Mouse (Mus musculus) kidney, adult 8-10 months (tissue): Measurements from ENCODE around the gene Clcn1.

Experiments
- DNase-seq, 2 experiments: peaks; one replicate each; pipeline ENCODE4 v3.0.0; 2022

Gene Clcn1

DNA sequence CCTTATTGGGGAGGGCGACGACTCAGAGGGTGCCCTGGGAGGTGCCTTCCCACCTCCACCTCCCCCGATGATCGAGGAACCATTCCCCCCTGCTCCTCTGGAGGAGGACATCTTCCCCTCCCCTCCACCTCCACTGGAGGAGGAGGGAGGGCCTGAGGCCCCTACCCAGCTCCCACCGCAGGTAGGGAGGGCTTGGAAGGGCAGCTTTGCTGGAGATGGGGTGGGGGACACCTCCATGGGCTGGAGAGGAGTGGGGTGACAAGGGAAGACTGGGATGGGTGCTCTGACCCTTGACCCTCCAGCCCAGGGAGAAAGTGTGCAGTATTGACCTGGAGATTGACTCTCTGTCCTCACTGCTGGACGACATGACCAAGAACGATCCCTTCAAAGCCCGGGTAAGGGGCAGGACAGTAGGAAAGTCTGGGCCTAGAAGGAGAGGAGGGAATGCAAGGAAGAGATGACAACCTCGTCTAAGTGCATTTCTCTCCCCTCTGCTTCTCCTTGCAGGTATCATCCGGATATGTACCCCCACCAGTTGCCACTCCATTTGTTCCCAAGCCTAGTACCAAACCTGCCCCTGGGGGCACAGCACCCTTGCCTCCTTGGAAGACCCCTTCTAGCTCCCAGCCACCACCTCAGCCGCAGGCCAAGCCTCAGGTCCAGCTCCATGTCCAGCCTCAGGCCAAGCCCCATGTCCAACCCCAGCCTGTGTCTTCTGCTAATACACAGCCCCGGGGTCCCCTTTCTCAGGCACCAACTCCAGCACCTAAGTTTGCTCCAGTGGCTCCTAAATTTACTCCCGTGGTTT, 64.7 kb downstream of the Clcn1 start:
- no peak for DNase-seq

DNA sequence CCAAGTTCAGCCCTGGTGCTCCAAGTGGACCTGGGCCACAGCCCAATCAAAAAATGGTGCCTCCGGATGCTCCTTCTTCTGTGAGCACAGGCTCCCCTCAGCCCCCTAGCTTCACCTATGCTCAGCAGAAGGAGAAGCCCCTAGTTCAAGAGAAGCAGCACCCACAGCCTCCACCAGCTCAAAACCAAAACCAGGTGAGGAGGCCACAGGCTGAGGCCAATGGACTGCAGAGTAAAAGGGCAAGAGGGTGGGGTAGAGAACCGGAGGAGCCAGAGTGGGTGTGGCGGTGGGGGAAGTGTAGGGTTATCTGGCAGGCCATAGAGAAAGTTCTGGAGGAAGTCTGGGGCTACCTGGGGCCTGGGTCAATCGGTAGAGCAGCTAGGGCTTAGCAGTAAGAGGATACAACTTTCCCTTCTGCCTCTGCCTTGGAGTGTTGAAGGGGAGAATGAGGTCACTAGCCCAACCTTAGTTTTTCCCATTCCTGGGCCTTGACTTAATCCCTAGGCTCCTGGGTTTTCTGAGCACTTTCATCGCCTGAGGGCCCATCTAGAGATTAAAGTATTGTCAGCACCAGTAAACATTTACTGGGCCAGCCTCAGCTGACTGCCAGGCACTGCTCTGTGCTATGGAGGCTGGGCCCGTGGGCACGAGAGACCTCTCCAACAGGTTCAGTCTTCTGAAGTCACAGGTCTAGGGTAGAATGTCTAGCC, 65.4 kb downstream of the Clcn1 start:
- no peak for DNase-seq

DNA sequence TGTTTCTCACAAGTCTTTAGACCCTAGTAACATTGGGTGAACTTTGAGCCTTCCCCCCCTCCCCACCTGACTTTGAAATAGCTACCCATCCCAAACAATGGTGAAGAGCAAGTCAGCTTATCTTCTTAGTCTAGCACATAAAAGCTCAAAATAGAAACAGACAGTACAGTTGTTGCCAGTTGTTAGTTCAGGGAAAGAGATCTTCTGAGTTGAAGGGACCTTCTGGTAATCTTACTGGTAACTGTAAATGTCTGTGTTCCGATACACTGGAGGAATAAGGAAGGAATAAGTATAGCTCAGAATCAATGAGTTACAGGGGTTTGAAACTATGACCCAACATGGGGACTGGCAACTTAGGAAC, 66.0 kb downstream of the Clcn1 start:
- no peak for DNase-seq

DNA sequence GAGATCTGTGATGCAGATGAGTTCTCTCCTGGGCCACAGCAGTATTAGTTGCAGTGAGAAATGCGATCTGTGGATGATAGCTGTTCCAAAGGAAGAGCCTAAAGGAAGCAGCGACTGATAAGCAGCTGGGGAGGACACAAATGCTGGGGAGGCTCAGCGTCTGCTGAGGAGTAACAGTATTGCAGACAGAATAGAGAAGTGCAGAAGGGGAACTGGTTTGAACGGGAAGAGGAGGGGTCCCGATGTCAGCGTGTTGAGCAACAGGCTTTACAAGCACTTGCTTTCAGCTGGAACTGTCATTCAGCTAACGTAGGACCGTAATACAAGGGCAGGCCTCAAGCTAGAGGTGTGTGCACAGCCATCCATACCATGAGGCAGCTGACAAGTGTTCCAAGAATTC, 66.7 kb downstream of the Clcn1 start:
- DNase-seq, result no peak

DNA sequence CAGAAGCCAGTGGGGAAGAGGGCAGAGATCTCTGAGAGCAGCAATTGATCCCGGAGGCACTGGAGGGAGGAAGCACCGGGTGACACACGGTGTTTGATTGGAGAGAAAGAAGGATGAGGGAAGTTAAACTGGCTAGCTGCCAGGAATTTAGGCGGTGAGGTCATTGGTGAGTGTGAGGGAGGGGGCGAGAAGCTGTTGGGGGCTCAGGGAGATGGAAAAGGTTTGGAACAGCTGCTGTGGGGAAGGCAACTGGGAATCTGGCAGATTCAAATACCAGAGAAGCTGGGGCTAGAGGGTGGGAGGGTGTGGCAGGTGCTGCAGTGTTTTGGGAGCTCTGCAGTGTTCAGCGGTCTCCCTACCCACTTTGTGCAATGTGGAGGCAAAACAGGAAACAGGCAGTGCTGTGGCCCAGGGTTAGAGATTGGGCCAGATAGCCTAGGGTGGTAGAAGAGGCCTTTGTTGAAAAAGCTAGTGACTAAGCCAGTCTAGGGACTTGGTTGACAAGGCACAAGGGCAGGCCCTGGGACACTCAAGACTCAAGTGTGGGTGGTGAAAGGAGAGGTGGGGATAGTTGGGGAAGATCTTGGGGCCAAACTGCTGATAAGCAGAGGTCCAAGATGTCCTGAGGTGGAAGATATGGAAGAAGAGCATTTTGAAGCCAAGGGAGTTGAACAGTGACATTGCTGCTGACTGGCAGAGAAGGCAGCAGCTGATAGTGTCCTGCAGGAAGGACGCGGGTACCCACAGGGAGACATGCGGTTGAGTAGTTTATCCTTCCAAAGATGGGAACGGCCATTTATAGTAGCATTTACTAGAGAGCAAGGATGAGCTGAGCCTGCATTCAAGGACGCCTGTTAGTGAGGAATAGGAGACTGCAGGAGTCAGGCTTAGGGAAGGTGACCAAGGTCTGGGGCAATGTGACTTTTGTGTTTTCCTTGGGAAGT, 67.9 kb downstream of the Clcn1 start:
- DNase-seq, result no peak

DNA sequence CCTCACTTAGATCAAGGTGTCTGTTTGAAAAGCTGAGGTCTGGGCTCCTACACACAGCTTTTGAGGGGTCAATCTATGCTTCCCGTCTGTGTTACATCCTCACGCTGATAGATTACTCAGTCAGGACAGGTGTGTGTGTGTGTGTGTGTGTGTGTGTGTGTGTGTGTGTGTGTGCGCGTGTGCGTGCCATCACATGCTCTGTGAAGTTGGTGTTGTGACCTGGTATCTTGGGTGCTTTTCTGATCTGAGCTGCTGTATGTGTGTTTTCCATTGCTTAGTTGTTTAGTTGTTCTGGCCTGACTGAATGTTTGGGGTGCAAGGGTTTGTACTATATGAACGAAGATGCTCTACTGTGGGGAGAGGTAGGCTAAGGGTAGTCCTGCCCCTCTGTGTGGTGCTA, 68.9 kb downstream of the Clcn1 start:
- no peak for DNase-seq

DNA sequence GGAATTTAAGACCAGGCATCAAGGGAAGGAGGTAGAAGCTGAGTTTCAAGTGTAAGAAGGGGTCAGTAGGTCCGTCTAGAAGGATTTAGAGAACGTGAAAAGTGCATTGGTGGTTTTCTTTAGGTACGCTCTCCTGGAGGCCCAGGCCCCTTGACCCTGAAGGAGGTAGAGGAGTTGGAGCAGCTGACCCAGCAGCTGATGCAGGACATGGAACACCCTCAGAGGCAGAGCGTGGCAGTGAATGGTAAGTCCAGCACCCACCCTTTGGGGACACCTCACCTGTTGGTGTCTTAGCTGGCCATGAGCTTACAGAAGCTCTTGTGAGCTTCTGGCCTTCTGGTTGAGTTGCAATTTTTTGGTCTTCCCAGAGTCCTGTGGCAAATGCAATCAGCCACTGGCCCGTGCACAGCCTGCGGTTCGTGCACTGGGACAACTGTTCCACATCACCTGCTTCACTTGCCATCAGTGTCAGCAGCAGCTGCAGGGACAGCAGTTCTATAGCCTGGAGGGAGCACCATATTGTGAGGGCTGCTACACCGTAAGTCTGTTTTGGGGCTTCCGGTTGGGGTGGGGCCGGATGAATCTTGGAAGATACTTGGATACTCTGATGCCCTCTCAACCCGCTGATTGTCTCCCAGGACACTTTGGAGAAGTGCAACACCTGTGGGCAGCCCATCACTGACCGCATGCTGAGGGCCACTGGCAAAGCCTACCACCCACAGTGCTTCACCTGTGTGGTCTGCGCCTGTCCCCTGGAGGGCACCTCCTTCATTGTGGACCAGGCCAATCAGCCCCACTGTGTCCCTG, 69.5 kb downstream of the Clcn1 start:
- DNase-seq, result no peak

DNA sequence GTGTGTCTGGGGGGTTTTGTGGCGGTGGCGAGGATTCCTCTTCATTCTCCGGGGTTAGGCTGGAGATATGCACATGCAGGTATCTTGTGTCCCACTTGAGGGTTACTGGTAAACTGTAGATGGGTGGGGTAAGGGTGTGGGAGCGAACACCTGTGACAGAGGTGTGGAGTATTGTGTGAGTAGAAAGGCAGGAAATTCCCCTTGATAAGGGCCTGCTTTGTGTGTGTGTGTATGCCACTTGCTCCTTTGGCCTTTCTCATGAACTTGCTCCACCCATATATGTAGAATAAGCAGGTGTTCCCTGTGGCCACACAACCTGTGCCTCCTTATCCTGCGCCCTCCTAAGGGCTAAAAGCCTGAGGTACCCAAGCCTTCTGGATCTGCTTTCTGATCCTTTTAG, 70.4 kb downstream of the Clcn1 start:
- no peak for DNase-seq

DNA sequence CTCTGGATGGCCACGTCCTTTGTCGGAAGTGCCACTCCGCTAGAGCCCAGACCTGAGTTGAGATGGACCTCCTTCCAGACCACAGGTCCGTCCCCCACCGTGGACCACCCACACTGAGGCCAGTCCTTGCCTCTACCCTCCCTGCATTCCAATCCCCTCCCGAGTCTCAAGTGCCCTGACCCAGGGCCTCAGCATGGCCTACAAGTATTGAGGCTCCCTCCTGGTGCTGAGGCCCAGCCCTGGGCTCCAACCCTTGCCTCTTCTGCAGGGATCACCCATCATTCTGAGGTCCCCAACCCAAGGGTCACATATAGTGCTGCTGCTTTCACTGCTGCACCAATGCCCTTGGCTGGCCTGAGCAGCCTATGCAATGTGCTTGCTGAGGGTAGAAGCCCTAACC, 71.4 kb downstream of the Clcn1 start:
- no peak for DNase-seq

DNA sequence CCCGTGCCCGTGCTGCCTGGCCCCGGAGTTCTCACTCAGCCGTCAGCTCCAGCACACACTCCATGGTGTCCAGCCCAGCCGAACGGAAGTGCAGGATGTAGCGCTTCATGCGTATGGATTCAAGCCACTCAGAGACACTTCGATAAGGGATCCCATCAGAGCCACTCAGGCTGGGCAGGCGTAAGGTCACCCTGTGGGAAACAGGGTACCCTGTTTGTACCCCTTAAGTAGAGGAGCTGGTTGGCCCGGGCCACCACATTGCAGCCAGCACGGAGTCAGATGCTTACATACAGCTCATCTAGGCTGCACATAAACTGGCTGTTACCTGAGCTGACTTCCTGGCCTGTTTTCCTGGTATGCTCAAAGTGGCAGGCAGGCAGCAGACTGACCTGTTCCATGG, 72.4 kb downstream of the Clcn1 start:
- DNase-seq, result no peak

DNA sequence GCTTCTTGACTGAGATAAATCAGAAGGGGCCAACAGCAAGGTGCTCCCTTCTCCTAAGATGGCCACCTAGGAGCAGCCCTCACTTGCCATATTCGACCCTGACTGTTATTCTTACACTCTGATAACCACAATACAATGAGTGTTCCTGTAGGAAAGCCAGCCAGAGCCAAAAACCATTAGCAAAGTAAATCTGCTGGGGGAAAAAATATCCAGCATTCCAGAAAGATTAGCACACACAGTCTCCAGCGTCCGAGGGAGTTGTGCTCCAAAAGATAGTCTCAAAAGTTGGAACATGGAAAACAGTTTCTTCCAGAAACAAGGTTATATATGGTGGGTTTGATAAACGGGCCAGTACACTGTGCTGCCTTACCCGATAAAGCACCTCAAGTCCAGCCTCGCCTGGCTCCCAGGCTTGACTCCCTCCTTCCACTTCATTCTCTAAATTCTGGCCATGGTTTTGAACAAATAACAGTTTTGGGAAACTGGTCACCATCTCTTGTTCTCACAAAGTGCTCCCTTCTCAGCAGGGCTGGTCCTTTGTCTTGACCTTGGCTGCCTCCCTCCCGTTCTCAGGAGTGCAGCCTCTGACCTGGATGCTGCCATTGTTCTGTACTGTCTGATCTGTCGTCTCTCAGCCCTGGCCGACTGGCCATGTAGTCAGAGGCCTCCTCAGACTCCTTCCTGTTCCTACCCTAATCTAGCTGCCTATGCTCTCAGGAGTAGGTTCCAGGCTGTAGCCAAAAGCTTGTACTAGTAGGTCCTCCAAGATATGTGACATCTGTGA, 73.1 kb downstream of the Clcn1 start:
- DNase-seq, result no peak

DNA sequence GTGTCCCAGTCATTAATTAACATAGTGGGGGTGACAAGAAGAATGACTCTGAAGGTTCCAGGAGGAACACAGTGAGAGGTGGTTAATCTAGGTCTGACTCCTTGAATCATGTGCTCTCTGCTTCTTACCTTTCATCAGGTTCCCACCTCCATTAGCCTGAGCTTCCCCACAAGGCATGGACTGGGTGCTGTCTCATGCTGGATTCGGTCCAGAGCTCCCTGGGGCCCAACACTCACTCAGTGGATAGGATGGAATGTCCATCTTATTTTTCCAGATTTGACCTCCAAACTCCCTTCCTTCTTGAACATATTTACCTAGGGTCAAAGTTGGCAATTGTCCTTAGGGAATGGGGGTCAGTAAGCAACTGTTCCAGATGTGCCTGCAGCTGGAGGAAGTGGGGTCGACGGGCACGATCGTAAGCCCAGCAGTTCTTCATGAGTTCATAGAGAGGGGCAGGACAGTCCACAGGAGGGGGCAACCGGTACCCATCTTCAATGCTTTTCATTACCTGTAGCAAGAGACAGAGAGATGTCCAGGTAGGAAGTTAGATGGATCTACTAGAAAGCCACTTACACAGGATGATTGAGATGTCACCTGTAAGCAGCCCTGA, 73.9 kb downstream of the Clcn1 start:
- DNase-seq, result no peak

DNA sequence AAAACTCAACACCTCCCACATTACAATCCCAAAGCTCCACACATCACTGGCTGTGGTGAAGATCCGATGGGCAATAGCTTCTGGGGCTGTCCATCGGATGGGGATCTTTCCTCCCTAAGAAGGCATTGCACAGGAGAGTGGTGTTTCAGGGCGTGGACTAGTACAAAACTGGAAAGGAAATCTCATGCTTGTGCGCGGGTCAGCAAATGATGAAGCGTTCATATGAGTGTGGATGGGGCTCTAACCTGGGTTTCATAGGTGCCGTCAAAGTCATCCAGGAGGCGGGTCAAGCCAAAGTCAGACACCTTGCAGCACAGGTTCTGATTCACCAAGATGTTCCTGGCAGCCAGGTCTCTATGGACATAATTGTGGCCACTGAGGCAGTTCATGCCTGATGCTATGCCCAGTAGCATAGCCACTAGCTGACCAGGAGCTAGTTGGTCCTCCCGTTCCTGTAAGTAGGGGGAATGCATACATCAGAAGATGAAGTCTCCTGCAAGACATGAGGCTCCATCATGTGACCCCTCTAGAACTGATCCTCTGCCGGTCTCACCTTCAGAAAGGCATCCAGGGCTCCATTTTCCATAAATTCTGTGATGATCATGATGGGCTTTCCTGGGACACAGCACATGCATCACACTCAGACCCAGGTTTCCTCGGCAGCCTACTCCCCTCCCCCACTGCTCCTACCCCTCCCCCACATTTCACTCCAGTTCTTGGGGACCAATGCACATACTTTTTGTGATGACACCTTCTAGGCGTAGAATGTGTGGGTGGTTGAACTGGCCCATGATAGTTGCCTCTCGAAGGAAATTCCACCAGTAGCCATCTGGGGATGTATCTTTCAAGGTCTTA, 74.8 kb downstream of the Clcn1 start:
- DNase-seq, result no peak

DNA sequence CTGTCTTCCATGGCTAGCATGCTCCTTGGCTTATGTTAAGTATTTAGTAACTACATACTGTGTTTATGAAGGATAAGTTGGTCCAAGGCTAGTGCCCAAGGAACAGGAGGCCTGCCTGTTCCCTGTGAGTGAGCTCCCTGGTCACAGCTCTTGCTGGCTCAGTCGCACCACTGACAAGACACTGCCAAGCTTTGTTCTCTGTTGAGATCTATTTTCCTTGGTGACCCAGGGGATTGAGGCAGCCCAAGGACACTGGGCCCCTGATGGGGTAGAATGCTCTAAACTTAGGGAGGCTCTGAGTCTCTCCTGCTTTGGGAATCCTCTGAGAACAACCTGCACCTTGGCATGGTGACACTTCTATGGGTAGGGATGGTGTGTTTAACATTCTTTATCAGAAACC, 75.6 kb downstream of the Clcn1 start:
- DNase-seq, result no peak

DNA sequence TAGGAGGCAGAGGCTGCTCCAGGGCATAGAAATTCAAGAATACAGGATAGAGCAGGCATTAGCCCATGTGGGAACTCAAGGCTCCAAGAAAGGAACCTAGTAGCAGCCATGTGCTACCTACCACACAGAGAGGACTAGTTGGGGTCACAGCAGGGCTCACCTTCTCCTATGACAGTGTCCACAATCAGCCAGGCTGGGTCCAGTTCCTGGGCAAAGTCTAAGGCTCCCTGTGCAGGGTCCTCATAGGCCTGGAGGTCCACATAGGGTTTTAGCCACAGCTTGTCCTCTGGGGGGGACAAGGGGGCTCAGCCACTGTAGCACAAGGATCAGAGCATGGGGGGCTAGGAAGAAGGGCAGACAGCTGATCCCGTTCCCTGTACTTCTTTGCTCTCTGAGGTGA, 76.0 kb downstream of the Clcn1 start:
- DNase-seq, result no peak

DNA sequence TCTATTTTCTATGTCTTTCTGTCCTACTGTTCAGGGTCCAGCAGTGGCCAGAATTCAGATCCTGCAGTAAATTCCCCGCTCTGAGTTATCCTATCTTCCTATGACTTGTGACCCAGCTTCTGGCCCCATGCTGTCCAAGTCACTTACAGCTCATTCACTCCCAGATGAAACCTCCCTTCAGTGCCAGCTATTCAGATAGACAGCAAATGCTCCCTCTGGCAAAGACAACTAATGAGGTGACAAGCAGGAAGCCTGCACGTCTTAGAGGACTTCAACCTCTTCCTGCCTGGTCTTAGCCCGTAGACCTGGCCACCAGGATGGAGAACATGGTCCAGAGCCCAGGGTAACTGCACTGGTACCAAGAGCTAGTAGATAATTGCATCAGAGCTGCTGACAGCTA, 76.5 kb downstream of the Clcn1 start:
- DNase-seq, result no peak

DNA sequence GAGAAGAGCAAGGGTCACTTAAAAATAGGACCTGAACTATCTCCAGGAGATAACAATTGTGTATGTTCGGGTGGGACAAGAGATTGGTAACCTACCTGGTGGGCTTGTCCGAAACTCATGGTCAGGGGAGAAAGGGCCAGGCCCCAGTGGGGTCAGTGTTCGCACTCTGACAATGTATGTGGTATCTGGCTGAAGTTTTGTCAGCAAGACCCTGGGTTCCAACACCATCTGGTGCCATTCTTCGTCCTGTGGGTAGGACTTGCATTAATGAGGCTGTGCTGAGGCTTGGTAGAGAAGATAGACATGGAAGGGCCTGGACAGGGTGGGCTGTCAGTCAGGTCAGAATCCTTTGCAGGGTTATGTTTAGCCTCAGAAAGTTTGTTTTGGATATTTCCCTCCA, 77.6 kb downstream of the Clcn1 start:
- no peak for DNase-seq

DNA sequence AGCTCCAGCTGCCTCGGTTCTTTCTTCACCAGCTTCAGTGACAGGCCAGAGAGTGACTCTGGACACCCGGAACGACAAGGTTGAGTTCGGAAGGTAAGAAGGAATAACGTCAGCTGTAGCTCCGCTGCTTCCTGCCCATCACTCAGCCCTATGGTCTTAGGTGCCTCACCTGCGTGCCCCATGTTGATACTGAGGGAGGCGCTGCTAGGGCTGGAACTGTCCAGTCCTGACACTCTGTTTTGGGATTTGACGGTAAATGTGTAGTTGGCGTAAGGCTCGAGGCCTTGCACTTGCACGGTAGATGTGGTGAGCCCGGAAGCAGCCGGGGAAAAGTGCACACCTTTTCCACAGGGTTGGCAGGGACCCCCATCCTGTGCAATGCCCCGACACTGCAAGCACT, 78.1 kb downstream of the Clcn1 start:
- no peak for DNase-seq

DNA sequence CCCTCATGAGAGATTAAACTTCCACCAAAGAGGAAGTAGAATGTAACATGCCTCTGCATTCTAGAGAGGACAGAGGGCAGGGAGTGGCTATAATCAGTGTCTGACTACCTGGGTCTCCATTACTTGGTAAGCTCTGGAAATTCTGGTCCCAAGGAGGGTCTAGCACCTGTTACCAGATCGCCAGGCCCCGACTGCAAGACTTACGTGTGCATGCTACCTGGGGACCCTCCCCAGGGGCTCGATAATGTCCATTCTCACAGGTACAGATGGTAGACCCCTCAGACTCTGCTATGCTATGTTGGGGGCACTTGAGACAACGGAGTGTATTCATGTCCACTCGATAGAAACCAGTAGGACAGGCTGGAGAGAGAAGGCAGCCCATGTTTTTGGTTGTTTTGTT, 78.7 kb downstream of the Clcn1 start:
- no peak for DNase-seq
